Mouse (Mus musculus) heart, embryonic 12.5 days (tissue): ENCODE results near the gene Atg4a-ps. TPM values are rescaled to one million over a fixed set of nuclear protein-coding genes. Genes with fewer than 3 reads are reported as not detected.

Source experiments
- ATAC-seq: fragments of 200-750 bp; cut with Nextera tagmentation; 2 replicates; pipeline ENCODE4 v1.8.0; 2017; ENCODE audit warnings: moderate TSS enrichment, moderate library complexity; ENCODE audit not compliant: insufficient number of reproducible peaks, low FRiP score
- H3K27ac ChIP-seq: fragments of 300-500 bp; sonication (generic); 2 replicates; pipeline ENCODE4 v1.5.1; 2016; ENCODE audit warnings: mild to moderate bottlenecking, moderate library complexity; ENCODE audit not compliant: poor library complexity, severe bottlenecking
- H3K27me3 ChIP-seq: fragments of 300-500 bp; sonication (generic); replicated peaks from 2 replicates; pipeline ENCODE4 v1.6.1; 2016; ENCODE audit warnings: mild to moderate bottlenecking, moderate library complexity
- H3K36me3 ChIP-seq: fragments of 300-500 bp; sonication (generic); 2 replicates; pipeline ENCODE4 v1.6.1; 2016; ENCODE audit warnings: mild to moderate bottlenecking, moderate library complexity
- H3K4me1 ChIP-seq: fragments of 300-500 bp; sonication (generic); replicated peaks from 2 replicates; pipeline ENCODE4 v1.6.1; 2016; ENCODE audit warnings: mild to moderate bottlenecking
- H3K4me2 ChIP-seq: fragments of 300-500 bp; sonication (generic); 2 replicates; pipeline ENCODE4 v1.6.1; 2016; ENCODE audit warnings: mild to moderate bottlenecking, moderate library complexity
- H3K4me3 ChIP-seq: fragments of 300-500 bp; sonication (generic); 2 replicates; pipeline ENCODE4 v1.5.1; 2016; ENCODE audit warnings: mild to moderate bottlenecking
- H3K9ac ChIP-seq: fragments of 300-500 bp; sonication (generic); 2 replicates; pipeline ENCODE4 v1.6.1; 2016; ENCODE audit warnings: mild to moderate bottlenecking, moderate library complexity
- H3K9me3 ChIP-seq: fragments of 300-500 bp; sonication (generic); replicated peaks from 2 replicates; pipeline ENCODE4 v1.6.1; 2016; ENCODE audit warnings: mild to moderate bottlenecking, moderate library complexity
- WGBS: fragments of 180-500 bp; shearing (Covaris S2); methylation state at CpG from one replicate; pipeline ENCODE4 v1.1.7; 2016; 5-methylcytosine and 5-hydroxymethylcytosine counted together
- microRNA-seq: library from miRNA; unstranded; fragments of <30 nt; microRNA quantifications from one replicate; pipeline ENCODE4, GENCODE M21; 2017
- polyA plus RNA-seq: library from polyadenylated mRNA; unstranded; fragments of >200 nt; fragmentation: Nextera tagmentation; extraction: Ambion mirVana; gene quantifications from 2 replicates; pipeline ENCODE4 v1.2.1, GENCODE M21; 2016

The Atg4a-ps gene
- polyA plus RNA-seq, 1 experiment from 2014 or later = not detected

DNA sequence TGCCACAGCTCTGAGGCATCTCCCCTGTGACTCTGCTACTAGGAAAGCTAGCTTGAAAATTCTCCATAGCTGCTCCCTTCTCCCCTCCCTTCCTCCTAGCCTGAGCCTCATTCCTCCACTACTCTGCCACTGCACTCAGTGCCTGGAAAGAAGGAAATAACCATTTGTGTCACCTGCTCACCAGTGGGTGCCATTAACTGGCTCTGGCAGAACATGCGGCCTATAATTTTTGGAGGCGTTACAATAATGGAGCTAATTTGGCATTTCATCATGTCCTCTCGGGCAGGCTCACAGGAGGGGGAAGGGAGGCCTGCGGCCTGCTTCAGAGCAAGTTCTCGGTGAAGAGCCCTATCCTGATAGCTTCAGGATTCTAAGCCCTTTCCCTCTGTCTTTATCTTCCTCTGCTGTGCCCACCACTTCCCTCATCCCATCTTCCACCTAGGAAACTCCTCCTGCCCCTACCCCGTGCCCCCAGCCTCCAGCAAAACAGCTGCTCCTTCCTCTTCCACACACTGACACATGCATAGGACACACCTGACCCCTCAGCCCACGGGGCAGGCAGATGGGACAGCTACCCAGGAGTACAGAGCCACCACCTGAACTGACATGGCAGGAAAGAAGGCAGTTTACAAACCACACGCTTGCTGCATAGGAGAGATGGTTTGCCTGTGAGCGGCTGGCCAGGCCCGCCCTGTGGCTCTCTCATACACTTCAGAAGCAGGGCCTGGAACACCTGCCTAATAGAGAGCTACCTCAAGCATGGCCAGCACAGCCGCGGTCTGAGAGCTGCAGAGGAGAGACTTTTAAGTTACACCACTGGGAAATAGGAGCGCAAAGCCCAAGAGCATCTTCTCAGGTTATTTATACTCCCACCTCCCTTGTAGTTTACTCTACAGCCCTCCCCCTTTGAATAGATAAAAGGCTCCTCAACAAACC, 38.9 kb downstream of the Atg4a-ps start:
- 79% methylated on average over 13 of the region's 13 CpGs for WGBS
- H3K27me3 ChIP-seq = no peaks in the 10 kb centered on the region
- H3K27ac ChIP-seq = no peak overlapping the region
- H3K4me3 ChIP-seq = no peak overlapping the region
- ATAC-seq = no peak
- H3K9ac ChIP-seq = no peak overlapping the region
- no peaks in the 10 kb centered on the region for H3K36me3 ChIP-seq
- no peaks in the 10 kb centered on the region for H3K4me1 ChIP-seq
- no peak overlapping the region for H3K4me2 ChIP-seq
- no peaks in the 10 kb centered on the region; the same call in 1 of the 2 replicates for H3K9me3 ChIP-seq

DNA sequence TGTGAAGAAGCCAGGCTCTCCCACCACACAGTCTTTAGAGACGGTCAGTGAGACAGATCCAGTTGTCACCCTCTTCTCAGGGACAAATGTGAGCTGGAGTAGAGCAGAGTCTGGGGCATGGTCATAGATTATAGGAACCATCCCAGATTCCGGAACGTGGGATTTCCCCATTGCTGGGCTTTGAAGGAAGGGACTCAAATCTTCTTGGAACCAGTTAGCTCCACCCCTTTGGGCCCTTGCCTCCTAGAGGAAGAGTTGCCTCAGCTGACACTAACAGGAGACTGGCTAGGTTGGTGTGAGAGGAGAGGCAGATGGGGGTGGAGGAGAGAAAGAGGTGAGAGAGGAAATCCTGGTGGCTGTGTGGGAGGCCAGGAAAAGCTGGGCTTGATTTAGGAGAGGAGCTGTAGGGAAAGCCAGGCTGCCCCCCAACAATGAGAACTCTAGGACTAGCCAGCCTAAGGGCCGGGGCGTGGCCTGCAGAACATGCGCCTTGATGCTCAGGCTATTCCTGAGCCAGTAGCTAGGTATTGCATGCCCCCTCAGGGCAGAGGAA, 39.7 kb downstream of the Atg4a-ps start:
- Histone ChIP-seq H3K36me3 (no peaks in the 10 kb centered on the region), H3K9me3 (no peaks in the 10 kb centered on the region; the same call in 1 of the 2 replicates), H3K27ac (no peak overlapping the region), H3K4me2 (no peak overlapping the region), H3K27me3 (no peaks in the 10 kb centered on the region), H3K4me1 (peaks cover 2% of the 10 kb centered on the region; the same call in 1 of the 2 replicates), H3K9ac (no peak overlapping the region), H3K4me3 (no peak overlapping the region)
- WGBS = 76% methylated on average over 6 of the region's 6 CpGs
- no peak for ATAC-seq

DNA sequence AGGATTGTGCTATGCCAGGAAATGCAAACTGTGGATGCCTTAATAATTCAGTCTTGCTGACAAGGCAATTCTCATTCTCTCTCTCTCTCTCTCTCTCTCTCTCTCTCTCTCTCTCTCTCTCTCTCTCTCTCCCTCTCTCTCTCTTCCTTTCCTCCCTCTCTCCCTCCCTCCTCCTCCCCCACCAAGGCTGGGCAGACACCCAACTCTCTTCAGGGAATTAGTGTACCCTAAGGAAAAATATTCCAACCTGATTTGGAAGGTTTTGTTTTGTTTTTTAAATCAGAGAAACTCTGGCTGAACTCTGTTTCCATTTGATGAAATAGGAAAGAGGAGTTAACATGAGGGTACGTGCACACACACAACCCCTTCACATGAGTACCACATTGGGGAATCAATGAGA, 44.3 kb downstream of the Atg4a-ps start:
- Histone ChIP-seq H3K27ac (no peak overlapping the region), H3K27me3 (0 out of 2 replicates have a peak, but pooled peaks cover 3% of the 10 kb centered on the region), H3K4me3 (no peak overlapping the region), H3K9ac (no peak overlapping the region), H3K4me1 (peaks cover 3% of the 10 kb centered on the region; the same call in 1 of the 2 replicates), H3K4me2 (no peak overlapping the region), H3K9me3 (no peaks in the 10 kb centered on the region; the same call in 1 of the 2 replicates), H3K36me3 (no peaks in the 10 kb centered on the region)
- ATAC-seq = no peak
- 81% methylated on average over 1 of the region's 1 CpGs for WGBS

DNA sequence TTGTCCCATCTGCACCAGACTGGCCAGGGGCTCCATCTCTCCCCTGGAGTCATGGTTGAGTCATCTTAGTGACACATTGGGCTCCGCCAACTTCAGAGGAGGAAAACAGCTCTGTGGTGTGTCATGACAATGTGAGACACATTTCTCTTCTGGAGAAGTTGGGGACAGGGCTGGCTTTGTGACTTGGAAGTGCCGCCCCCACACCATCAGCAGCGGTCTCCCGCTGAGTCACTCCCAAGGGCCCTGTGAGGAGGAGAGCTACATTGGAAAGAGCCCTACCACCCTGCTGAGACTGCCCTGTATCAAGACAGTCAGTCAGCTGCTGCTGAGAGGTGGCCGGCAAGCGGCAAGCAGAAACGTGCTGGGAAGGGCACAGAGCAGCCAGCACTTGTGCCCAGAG, 44.9 kb downstream of the Atg4a-ps start:
- H3K9ac ChIP-seq = no peak overlapping the region
- peaks cover 3% of the 10 kb centered on the region; the same call in 1 of the 2 replicates for H3K4me1 ChIP-seq
- no peak overlapping the region for H3K27ac ChIP-seq
- WGBS = 25% methylated on average over 7 of the region's 7 CpGs
- H3K9me3 ChIP-seq = no peaks in the 10 kb centered on the region; the same call in 1 of the 2 replicates
- 0 out of 2 replicates have a peak, but pooled peaks have one; percentile 36 for ATAC-seq
- H3K36me3 ChIP-seq = no peaks in the 10 kb centered on the region
- no peak overlapping the region for H3K4me2 ChIP-seq
- no peak overlapping the region for H3K4me3 ChIP-seq
- H3K27me3 ChIP-seq = 0 out of 2 replicates have a peak, but pooled peaks cover 3% of the 10 kb centered on the region

DNA sequence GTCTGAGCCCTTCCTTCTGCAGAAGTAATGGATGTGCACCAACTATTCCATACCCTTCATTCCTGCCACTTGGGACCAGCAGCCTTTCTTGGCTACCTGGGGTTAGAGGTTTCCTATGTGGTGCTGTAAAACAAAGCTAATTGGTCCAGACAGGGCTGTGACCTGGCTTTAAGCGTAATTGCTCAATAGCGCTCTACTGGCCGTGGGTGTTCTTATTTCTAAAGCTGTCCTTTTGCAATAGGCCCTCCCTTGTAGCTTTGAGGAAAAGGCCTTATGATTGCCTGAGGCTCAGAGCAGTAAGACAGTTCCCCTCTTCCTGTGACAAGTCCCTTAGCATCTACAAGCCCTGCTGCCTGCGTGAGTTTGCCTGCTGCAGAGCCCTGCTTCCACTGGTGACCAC, 48.3 kb downstream of the Atg4a-ps start:
- Histone ChIP-seq H3K4me3 (no peak overlapping the region), H3K9ac (no peak overlapping the region), H3K27me3 (0 out of 2 replicates have a peak, but pooled peaks cover 3% of the 10 kb centered on the region), H3K4me2 (no peak overlapping the region), H3K4me1 (peaks cover 3% of the 10 kb centered on the region; the same call in 1 of the 2 replicates), H3K36me3 (no peaks in the 10 kb centered on the region), H3K27ac (no peak overlapping the region), H3K9me3 (no peaks in the 10 kb centered on the region)
- no peak for ATAC-seq
- 80% methylated on average over 4 of the region's 4 CpGs for WGBS

DNA sequence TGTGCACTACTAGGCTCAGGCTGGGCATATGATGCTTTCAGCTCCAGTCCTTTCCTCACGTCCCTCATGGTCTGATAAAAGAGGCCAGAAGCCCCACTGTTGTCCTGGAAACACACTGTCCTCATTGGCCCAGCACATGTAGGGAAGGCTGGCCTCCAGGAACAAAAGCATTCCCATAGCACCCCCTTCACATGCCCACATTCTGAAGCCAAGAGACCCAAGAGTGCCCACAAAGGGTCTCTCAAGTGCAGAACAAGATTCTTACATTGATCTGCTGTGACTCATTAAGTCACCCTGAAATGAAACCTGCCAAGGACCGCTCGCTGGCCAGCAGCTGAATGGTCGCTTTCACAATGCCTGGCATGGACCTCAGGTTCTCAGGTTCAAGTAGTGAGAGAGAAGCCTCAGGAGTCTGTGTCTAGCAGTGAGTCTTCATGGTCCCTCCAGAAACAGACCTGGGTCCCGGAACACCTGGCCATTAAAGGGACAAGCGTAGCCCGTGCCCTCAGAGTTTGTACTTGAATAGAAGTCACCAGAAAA, 50.5 kb downstream of the Atg4a-ps start:
- no peak overlapping the region for H3K27ac ChIP-seq
- no peaks in the 10 kb centered on the region for H3K9me3 ChIP-seq
- H3K4me3 ChIP-seq = no peak overlapping the region
- no peak for ATAC-seq
- no peaks in the 10 kb centered on the region for H3K4me1 ChIP-seq
- 0 out of 2 replicates have a peak, but pooled peaks cover 3% of the 10 kb centered on the region for H3K27me3 ChIP-seq
- H3K36me3 ChIP-seq = no peaks in the 10 kb centered on the region
- H3K9ac ChIP-seq = no peak overlapping the region
- no peak overlapping the region for H3K4me2 ChIP-seq
- WGBS = 68% methylated on average over 7 of the region's 7 CpGs

Small RNA genes within 50 kb of the gene (microRNA-seq; reads per million reads assigned to microRNA genes)
- gene Gm25325 = not detected

Other genes with a start within 250 kb of the Atg4a-ps start
- gene Syt6, start 70.8 kb downstream of the Atg4a-ps start, polyA plus RNA-seq = 0.11 and 0.21 TPM in 2 replicates
- 19.5 and 20.5 TPM in 2 replicates for gene Olfml3, start 91.9 kb upstream of the Atg4a-ps start, polyA plus RNA-seq
- gene Gm10964, start 93.3 kb upstream of the Atg4a-ps start, polyA plus RNA-seq = not detected in 2 replicates
- 13.5 and 14.9 TPM in 2 replicates for gene Hipk1, start 145.5 kb upstream of the Atg4a-ps start, polyA plus RNA-seq
- gene Dclre1b, start 163.4 kb upstream of the Atg4a-ps start, polyA plus RNA-seq = 18.1 and 19.8 TPM in 2 replicates
- gene Ap4b1, start 163.5 kb upstream of the Atg4a-ps start, polyA plus RNA-seq = 16.2 and 16.5 TPM in 2 replicates
- 0.12 and 0.27 TPM in 2 replicates for gene Gm43064, start 163.5 kb upstream of the Atg4a-ps start, polyA plus RNA-seq
- gene Bcl2l15, start 186.5 kb upstream of the Atg4a-ps start, polyA plus RNA-seq = 0.10 and 0.32 TPM in 2 replicates
- gene Ptpn22, start 213.7 kb upstream of the Atg4a-ps start, polyA plus RNA-seq = 0.54 and 0.82 TPM in 2 replicates